Mouse (Mus musculus) forebrain, embryonic 16.5 days (tissue): Measurements from ENCODE around the gene Acbd6. TPM values are rescaled to one million over a fixed set of nuclear protein-coding genes. Genes with fewer than 3 reads are reported as not detected.

Experiments
- ATAC-seq: fragments of 200-750 bp; cut with Nextera tagmentation; 2 replicates; pipeline ENCODE4 v1.8.0; 2017; ENCODE audit warnings: mild to moderate bottlenecking, moderate library complexity
- H3K27ac ChIP-seq: fragments of 300-500 bp; sonication (generic); 2 replicates; pipeline ENCODE4 v1.5.1; 2014; ENCODE audit warnings: low read length, control low read depth
- H3K27me3 ChIP-seq: fragments of 300-500 bp; sonication (generic); replicated peaks from 2 replicates; pipeline ENCODE4 v1.6.1; 2014; ENCODE audit warnings: low read length; ENCODE audit not compliant: control insufficient read depth, insufficient read depth
- H3K36me3 ChIP-seq: fragments of 300-500 bp; sonication (generic); 2 replicates; pipeline ENCODE4 v1.6.1; 2014; ENCODE audit not compliant: control insufficient read depth, insufficient read depth
- H3K4me1 ChIP-seq: fragments of 300-500 bp; sonication (generic); replicated peaks from 2 replicates; pipeline ENCODE4 v1.6.1; 2014; ENCODE audit warnings: low read length; ENCODE audit not compliant: control insufficient read depth, insufficient read depth
- H3K4me2 ChIP-seq: fragments of 300-500 bp; sonication (generic); 2 replicates; pipeline ENCODE4 v1.6.1; 2014; ENCODE audit warnings: mild to moderate bottlenecking, low read length, control low read depth
- H3K4me3 ChIP-seq: fragments of 300-500 bp; sonication (generic); replicated peaks from 2 replicates; pipeline ENCODE4 v1.5.1; 2014; ENCODE audit warnings: mild to moderate bottlenecking, low read length, control low read depth
- H3K9ac ChIP-seq: fragments of 300-500 bp; sonication (generic); replicated peaks from 2 replicates; pipeline ENCODE4 v1.6.1; 2014; ENCODE audit warnings: low read depth, low read length, control low read depth
- H3K9me3 ChIP-seq: fragments of 300-500 bp; sonication (generic); 2 replicates; pipeline ENCODE4 v1.6.1; 2016; ENCODE audit warnings: low read length; ENCODE audit not compliant: control insufficient read depth
- WGBS: fragments of 180-500 bp; shearing (Covaris S2); extraction: QIAGEN DNeasy Blood & Tissue Kit; methylation state at CpG from one replicate; pipeline ENCODE4 v1.1.7; 2014; 5-methylcytosine and 5-hydroxymethylcytosine counted together
- polyA plus RNA-seq: library from polyadenylated mRNA; unstranded; fragments of >200 nt; fragmentation: Nextera tagmentation; extraction: Ambion mirVana; gene quantifications from 2 replicates; pipeline ENCODE4 v1.2.1, GENCODE M21; 2015

Gene Acbd6
- polyA plus RNA-seq, 1 experiment from 2014 or later: 87.4 TPM

DNA sequence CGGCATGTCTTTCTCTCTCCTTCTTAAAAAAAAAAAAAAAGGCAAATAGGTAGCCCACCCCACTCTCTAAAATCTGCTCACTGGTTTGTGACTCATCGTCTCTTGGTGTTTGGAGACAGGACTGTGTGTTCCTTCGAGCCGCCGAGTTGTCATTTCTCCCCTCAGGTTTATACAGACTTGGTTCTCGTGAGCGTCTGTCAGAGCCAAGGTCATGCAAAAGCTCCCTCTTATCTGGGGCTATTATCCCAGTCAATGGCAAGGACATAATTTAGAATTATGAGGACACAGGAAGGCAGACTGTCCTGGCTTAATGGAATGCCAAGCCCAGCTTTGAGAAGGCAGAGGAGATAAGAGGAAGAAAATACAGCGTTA, 30.1 kb upstream of the Acbd6 start:
- Histone ChIP-seq H3K4me3 (no peak overlapping the region), H3K27me3 (no peaks in the 10 kb centered on the region), H3K9me3 (no peaks in the 10 kb centered on the region), H3K4me2 (no peak overlapping the region), H3K36me3 (no peaks in the 10 kb centered on the region), H3K27ac (peak overlapping the region; percentile 41; the same call in 1 of the 2 replicates), H3K9ac (no peak overlapping the region), H3K4me1 (peaks cover 34% of the 10 kb centered on the region)
- ATAC-seq: no peak
- 15% methylated on average over 8 of the region's 8 CpGs for WGBS

DNA sequence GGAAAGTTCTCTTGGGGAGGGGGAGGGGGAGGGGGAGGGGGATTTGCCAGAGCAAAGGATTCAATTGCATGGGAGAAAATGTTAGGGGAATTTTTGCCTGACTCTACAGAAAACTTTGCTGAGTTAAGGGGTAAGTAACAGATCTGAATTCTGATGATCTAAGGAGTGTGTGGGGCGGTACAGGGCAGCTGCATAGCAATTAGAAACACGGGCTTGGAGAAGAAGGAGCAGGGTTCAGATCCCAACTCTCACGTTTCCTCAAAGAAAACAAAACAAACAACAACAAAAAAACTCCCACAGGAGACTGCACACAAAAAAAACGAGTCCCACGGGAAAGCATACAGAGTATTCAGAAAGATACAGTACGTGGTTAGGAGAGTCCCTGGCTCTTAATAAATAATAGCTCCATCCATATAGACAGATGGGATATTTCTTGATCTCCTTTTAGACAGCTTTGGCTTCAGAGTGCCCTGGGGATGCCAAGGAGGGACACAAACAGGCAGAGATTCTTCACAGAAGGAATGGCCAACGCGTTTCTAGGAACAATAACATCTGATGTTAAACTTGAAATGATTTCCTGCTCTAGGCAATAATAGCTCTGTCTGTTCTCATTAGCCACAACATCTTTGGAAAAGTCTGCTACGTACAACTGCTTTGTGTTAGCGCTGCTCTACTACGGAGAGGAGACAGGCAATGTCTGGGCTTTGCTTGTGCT, 29.4 kb upstream of the Acbd6 start:
- ATAC-seq: peak; percentile 58
- WGBS: 11% methylated on average over 11 of the region's 11 CpGs

DNA sequence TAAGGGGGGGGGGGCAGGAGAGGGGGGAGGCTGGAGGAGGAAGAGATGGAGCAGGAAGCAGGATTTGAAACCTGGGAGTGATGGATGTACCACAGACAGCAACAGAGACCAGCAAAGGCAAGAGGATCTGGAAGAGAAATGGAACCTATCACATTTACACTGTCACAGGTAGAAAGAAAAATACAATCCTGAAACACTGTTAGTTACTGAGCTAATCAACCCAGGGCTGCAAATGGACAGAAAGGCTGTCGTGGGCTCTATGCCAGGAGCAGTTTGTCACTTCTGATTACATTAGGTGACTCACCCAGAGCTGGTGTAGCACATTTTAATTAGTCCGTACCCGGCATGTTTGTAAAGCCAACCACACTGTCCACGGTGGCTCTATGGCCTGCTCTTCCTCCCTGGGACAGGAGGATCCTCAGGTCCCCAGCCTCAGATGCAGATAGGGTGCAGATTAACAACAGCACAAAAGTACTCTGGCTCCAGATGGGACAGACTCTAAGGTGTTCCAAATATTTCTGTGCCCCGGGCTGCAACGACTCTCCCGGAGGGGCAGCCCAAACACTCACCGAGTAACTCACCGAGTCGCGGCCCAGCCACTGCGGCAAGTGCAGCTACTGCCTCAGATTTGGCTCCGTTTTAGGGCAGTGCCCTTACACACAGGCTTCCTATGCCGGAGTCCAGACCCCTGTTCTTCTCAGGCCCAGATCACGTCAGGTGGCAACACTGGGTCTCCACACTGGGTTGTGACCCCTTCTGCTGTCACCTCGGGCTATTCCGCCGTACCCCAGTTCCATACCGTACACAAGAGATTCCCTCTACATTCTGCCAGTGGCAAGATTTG, 28.6 kb upstream of the Acbd6 start:
- Histone ChIP-seq H3K4me3 (no peak overlapping the region), H3K36me3 (no peaks in the 10 kb centered on the region), H3K27ac (peak overlapping the region; percentile 64), H3K4me1 (peaks cover 34% of the 10 kb centered on the region), H3K9ac (no peak overlapping the region), H3K4me2 (no peak overlapping the region), H3K27me3 (no peaks in the 10 kb centered on the region), H3K9me3 (no peaks in the 10 kb centered on the region)
- ATAC-seq: peak; percentile 61
- WGBS: 45% methylated on average over 19 of the region's 19 CpGs

More for the DNA sequence above, 29.4 kb upstream of the Acbd6 start:
- Histone ChIP-seq H3K4me3 (no peak overlapping the region), H3K9me3 (no peaks in the 10 kb centered on the region), H3K4me2 (no peak overlapping the region), H3K36me3 (no peaks in the 10 kb centered on the region), H3K9ac (no peak overlapping the region), H3K4me1 (peaks cover 34% of the 10 kb centered on the region), H3K27me3 (no peaks in the 10 kb centered on the region), H3K27ac (peak overlapping the region; percentile 25)

DNA sequence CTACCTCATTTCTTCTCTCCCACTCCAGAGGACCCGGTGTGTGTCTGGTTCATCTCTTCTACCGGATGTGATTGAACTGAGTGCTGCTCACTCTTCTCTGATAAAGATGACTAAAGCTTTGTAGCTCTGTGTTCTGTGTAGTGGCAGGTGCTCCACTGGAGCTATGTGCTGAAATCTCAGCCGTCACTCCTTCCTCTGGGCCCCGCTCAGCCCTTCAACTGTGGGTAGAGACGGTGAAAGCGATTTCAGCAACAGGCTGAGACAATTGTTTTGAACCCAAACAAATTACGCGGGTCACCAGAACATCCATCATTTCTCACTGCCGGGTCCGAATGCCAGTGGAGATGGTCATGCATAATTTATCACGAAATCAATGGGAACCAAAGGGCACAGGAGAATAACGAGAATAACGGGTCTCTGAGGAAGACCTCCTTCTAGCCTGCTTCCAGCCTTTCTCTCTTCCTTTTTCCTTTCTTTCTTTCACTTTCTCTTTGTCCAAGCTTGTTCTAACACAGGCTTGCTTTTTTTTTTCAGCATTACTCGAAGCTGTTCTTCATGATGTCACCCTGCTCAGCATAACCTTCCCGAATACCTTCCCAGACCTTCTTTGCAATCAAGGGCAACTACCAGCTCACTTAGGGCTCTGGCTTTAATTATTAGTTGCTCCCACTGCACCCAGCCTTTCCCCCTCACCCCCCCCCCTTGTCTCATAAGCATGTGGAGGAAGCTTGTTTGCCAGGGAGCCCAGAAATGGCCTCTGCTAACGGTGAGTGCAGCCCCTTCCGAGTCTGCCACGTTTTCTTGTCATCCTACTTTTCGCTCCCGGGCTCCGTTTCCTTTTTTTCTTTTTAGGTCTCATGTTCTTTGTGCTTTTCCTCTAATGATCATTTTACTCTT, 27.1 kb upstream of the Acbd6 start:
- Histone ChIP-seq H3K36me3 (no peaks in the 10 kb centered on the region), H3K9me3 (no peaks in the 10 kb centered on the region), H3K9ac (no peak overlapping the region), H3K4me2 (peak overlapping the region; percentile 23), H3K27me3 (no peaks in the 10 kb centered on the region), H3K4me3 (no peak overlapping the region), H3K27ac (0 out of 2 replicates have a peak overlapping the region, but pooled peaks have one; percentile 1), H3K4me1 (peaks cover 34% of the 10 kb centered on the region)
- WGBS: 17% methylated on average over 21 of the region's 21 CpGs
- peak; percentile 52 for ATAC-seq

DNA sequence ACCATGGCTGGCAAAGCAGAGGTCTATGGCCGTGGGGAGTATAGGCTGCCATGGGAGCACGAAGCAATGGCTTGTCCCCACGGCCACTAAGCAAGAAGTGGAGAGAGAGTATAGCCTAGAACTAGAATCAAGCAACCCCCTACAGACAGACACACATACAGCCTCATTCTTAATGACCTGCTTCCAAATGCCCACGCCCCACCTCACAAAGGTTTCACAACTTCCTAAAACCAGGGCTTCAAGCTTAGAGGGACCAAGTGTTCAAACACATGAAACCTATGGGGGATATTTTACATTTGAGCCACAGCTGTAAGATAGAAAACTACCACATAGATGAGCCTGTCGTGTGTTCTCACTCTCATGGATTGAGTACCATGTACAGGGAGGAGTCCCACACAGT, 25.5 kb upstream of the Acbd6 start:
- Histone ChIP-seq H3K4me2 (no peak overlapping the region), H3K27ac (no peak overlapping the region), H3K4me1 (peaks cover 31% of the 10 kb centered on the region), H3K9me3 (no peaks in the 10 kb centered on the region), H3K9ac (no peak overlapping the region), H3K27me3 (no peaks in the 10 kb centered on the region), H3K36me3 (no peaks in the 10 kb centered on the region), H3K4me3 (no peak overlapping the region)
- 92% methylated on average over 5 of the region's 5 CpGs for WGBS
- ATAC-seq: no peak

DNA sequence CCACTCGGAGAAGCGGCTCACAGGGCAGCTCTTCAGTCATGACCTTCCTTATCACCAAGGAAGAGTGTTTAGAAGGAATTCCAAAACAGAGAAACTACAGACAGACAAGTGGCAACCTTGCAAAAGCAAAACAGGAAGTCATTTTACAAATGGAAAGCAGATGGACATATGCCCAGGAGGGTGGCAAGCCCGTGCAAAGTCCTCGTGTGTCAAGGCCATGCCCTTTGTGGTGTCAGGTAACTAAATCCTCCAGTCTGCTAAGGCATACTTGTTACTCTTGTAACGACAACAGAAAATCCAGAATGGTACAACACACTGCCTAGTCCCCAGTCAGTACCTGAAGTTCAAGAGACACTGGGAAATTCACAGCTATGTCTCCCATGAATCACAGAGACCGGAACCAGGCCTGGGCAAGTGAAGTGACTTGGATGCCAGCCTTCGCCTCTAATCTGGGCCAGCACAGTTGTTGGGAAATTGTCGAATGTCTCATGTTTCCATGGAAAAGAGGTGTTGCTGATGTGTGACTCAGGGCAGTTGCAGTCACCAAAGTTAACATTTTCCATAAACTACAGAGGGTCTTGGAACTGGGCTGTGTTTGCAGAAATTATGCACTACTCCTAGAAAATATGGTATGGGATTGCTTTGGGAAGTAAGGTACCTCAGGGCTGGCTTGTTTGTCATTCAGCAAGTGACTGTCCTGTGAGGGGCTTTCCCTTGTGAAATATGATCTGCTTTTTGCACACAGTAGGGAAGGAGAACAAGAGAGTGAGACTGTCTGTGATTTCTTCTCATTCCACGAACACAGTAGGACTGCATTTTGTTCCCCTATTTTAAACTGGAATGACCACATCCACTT, 24.9 kb upstream of the Acbd6 start:
- WGBS: 84% methylated on average over 9 of the region's 9 CpGs
- no peaks in the 10 kb centered on the region for H3K36me3 ChIP-seq
- H3K9me3 ChIP-seq: no peaks in the 10 kb centered on the region
- H3K27ac ChIP-seq: no peak overlapping the region
- H3K4me3 ChIP-seq: no peak overlapping the region
- no peaks in the 10 kb centered on the region for H3K27me3 ChIP-seq
- H3K9ac ChIP-seq: no peak overlapping the region
- H3K4me2 ChIP-seq: no peak overlapping the region
- no peak for ATAC-seq
- H3K4me1 ChIP-seq: peaks cover 24% of the 10 kb centered on the region

DNA sequence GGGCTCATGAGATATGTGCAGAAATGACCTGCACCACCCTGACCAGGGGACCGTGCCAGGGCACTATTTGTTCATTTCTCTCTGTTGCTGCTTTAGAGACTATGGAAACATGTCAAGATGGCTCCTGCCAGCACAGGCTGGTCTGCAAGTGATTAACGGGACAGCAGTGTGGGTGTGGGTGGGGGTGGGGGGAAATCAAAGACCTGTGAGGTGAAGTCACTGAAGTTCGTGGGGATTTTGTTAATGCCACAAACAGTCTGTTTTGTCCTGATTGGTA, 24.3 kb upstream of the Acbd6 start:
- no peak overlapping the region for H3K4me2 ChIP-seq
- H3K9ac ChIP-seq: no peak overlapping the region
- WGBS: 75% methylated on average over 3 of the region's 3 CpGs
- H3K9me3 ChIP-seq: no peaks in the 10 kb centered on the region
- H3K27me3 ChIP-seq: no peaks in the 10 kb centered on the region
- H3K36me3 ChIP-seq: no peaks in the 10 kb centered on the region
- H3K4me1 ChIP-seq: peaks cover 20% of the 10 kb centered on the region
- no peak for ATAC-seq
- H3K4me3 ChIP-seq: no peak overlapping the region
- H3K27ac ChIP-seq: no peak overlapping the region

DNA sequence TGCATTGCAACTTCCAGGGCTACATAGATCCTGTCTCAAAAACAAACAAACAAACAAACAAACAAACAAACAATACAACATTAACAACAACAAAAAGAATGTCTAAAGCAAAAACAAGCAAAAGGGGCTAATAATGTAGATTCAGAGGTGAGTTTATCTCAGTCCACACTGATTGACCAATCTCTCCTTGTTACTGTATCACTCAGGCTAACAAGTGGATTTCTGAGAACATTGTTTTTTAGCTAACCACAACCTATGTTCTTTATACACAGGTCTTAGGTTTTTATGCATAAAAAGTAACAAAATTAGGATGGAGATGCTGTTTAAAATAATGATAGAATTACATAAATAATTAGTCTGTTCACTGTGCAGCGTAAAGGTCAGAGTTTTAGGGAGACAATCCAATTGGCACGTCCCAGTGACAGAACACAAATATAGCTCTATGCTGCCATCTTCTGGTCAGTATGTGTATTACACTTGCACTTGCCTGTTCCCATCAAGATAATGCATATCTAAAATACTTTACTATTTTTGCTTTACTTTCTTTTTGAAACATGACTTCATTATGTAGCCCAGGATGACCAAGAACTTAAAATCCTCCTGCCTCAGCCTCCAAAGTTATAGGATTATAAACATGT, 20.8 kb upstream of the Acbd6 start:
- Histone ChIP-seq H3K27me3 (no peaks in the 10 kb centered on the region), H3K27ac (no peak overlapping the region), H3K4me2 (no peak overlapping the region), H3K4me1 (no peaks in the 10 kb centered on the region), H3K9ac (no peak overlapping the region), H3K4me3 (no peak overlapping the region), H3K36me3 (no peaks in the 10 kb centered on the region), H3K9me3 (no peaks in the 10 kb centered on the region)
- WGBS: 1% methylated on average over 2 of the region's 2 CpGs
- ATAC-seq: peak; percentile 58
